Mouse (Mus musculus) left cerebral cortex, adult 8-10 months (tissue): ENCODE data around the gene Qrich1. TPM values are rescaled to one million over a fixed set of nuclear protein-coding genes. Genes with fewer than 3 reads are reported as not detected.
A peak's percentile ranks its signal among the peaks of the same experiment; 100 is the strongest.

Source experiments
- DNase-seq, 2 experiments: peaks; one replicate each; pipeline ENCODE4 v3.0.0; 2022; ENCODE audit warnings: low spot score in 2 of 2
- total RNA-seq, 4 experiments: library from RNA; stranded (reverse); gene quantifications; 2 replicates each; pipeline ENCODE4 v1.2.4; 2022

Gene Qrich1
- total RNA-seq: 100 to 1,000 TPM; 140 to 158 (median 155) TPM

- peak; percentile 89 to 93 for DNase-seq
Observed at GRCm38 (mm10) chr9:108516380-108517251, at the start of gene Qrich1. Gene Qrich1, plus strand, starts transcription at chr9:108516806.

- DNase-seq: no peak
Observed at GRCm38 (mm10) chr9:108469430-108469829, 47.2 kb upstream of the Qrich1 start.

- DNase-seq: no peak
Observed at GRCm38 (mm10) chr9:108469845-108470244, 46.8 kb upstream of the Qrich1 start.

- DNase-seq: no peak
Observed at GRCm38 (mm10) chr9:108474528-108474927, 42.1 kb upstream of the Qrich1 start.

- no peak for DNase-seq
Observed at GRCm38 (mm10) chr9:108478638-108479156, 37.9 kb upstream of the Qrich1 start.

- DNase-seq: no peak
Observed at GRCm38 (mm10) chr9:108479241-108479640, 37.4 kb upstream of the Qrich1 start.

GRCm38 (mm10) chr9:108479721-108480351 is 36.8 kb upstream of the Qrich1 start, which contains the start of gene Lamb2:
Gene Lamb2, plus strand, starts transcription at chr9:108479736.
- DNase-seq: no peak

- no peak for DNase-seq
Observed at GRCm38 (mm10) chr9:108480813-108481519, 35.6 kb upstream of the Qrich1 start.

- no peak for DNase-seq
Observed at GRCm38 (mm10) chr9:108481520-108482210, 34.9 kb upstream of the Qrich1 start.

- DNase-seq: no peak
Observed at GRCm38 (mm10) chr9:108483051-108483790, 33.4 kb upstream of the Qrich1 start.

GRCm38 (mm10) chr9:108484021-108484420 is 32.6 kb upstream of the Qrich1 start:
- no peak for DNase-seq

GRCm38 (mm10) chr9:108485301-108485875 is 31.2 kb upstream of the Qrich1 start:
- no peak for DNase-seq

- DNase-seq: no peak
Observed at GRCm38 (mm10) chr9:108486973-108487530, 29.6 kb upstream of the Qrich1 start.

- no peak for DNase-seq
Observed at GRCm38 (mm10) chr9:108488403-108488802, 28.2 kb upstream of the Qrich1 start.

GRCm38 (mm10) chr9:108489215-108489614 is 27.4 kb upstream of the Qrich1 start:
- no peak for DNase-seq

- no peak for DNase-seq
Observed at GRCm38 (mm10) chr9:108489702-108490558, 26.7 kb upstream of the Qrich1 start.

GRCm38 (mm10) chr9:108490559-108491285 is 25.9 kb upstream of the Qrich1 start, which contains the start of gene Usp19:
Gene Usp19, plus strand, starts transcription at chr9:108490602.
- DNase-seq: peak; percentile 76 to 97

- DNase-seq: no peak
Observed at GRCm38 (mm10) chr9:108491286-108491580, 25.4 kb upstream of the Qrich1 start.
